Mouse (Mus musculus) intestine, embryonic 15.5 days (tissue): Measurements from ENCODE around the gene Gcnt2. TPM values are rescaled to one million over a fixed set of nuclear protein-coding genes. Genes with fewer than 3 reads are reported as not detected.

Experiments used
- ATAC-seq: fragments of 200-750 bp; cut with Nextera tagmentation; 2 replicates; pipeline ENCODE4 v1.8.0; 2017; ENCODE audit warnings: moderate TSS enrichment, moderate library complexity
- H3K27ac ChIP-seq: fragments of 300-500 bp; sonication (generic); 2 replicates; pipeline ENCODE4 v1.5.1; 2015; ENCODE audit warnings: mild to moderate bottlenecking, inconsistent platforms
- H3K27me3 ChIP-seq: fragments of 300-500 bp; sonication (generic); replicated peaks from 2 replicates; pipeline ENCODE4 v1.6.1; 2015; ENCODE audit warnings: inconsistent platforms
- H3K36me3 ChIP-seq: fragments of 300-500 bp; sonication (generic); 2 replicates; pipeline ENCODE4 v1.6.1; 2015; ENCODE audit warnings: inconsistent platforms
- H3K4me1 ChIP-seq: fragments of 300-500 bp; sonication (generic); replicated peaks from 2 replicates; pipeline ENCODE4 v1.6.1; 2015; ENCODE audit warnings: inconsistent platforms
- H3K4me2 ChIP-seq: fragments of 300-500 bp; sonication (generic); replicated peaks from 2 replicates; pipeline ENCODE4 v1.6.1; 2015; ENCODE audit warnings: mild to moderate bottlenecking, inconsistent platforms
- H3K4me3 ChIP-seq: fragments of 300-500 bp; sonication (generic); replicated peaks from 2 replicates; pipeline ENCODE4 v1.5.1; 2015; ENCODE audit warnings: inconsistent platforms
- H3K9ac ChIP-seq: fragments of 300-500 bp; sonication (generic); 2 replicates; pipeline ENCODE4 v1.6.1; 2015; ENCODE audit warnings: inconsistent platforms
- H3K9me3 ChIP-seq: fragments of 300-500 bp; sonication (generic); 2 replicates; pipeline ENCODE4 v1.6.1; 2016; ENCODE audit warnings: inconsistent platforms
- WGBS: fragments of 180-500 bp; shearing (Covaris S2); methylation state at CpG from one replicate; pipeline ENCODE4 v1.1.7; 2015; 5-methylcytosine and 5-hydroxymethylcytosine counted together
- polyA plus RNA-seq: library from polyadenylated mRNA; unstranded; fragments of >200 nt; fragmentation: Nextera tagmentation; extraction: Ambion mirVana; gene quantifications from 2 replicates; pipeline ENCODE4 v1.2.1, GENCODE M21; 2015

Gcnt2 gene
- polyA plus RNA-seq, 1 experiment from 2014 or later, result 12.4 TPM

GRCm38 (mm10) chr13:40910047-40910446 lies 50.5 kb downstream of the Gcnt2 start:
- no peak for ATAC-seq
- no peaks in the 10 kb centered on the region for H3K27me3 ChIP-seq
- no peaks in the 10 kb centered on the region for H3K9me3 ChIP-seq
- H3K9ac ChIP-seq, result no peak overlapping the region
- WGBS, result 96% methylated on average over 6 of the region's 6 CpGs
- 0 out of 2 replicates have a peak, but pooled peaks cover 3% of the 10 kb centered on the region for H3K4me1 ChIP-seq
- H3K4me3 ChIP-seq, result no peak overlapping the region
- no peak overlapping the region for H3K27ac ChIP-seq
- no peaks in the 10 kb centered on the region for H3K36me3 ChIP-seq
- H3K4me2 ChIP-seq, result no peak overlapping the region

GRCm38 (mm10) chr13:40911951-40912350 lies 52.4 kb downstream of the Gcnt2 start:
- H3K4me3 ChIP-seq, result no peak overlapping the region
- no peaks in the 10 kb centered on the region for H3K36me3 ChIP-seq
- H3K4me2 ChIP-seq, result no peak overlapping the region
- H3K27ac ChIP-seq, result no peak overlapping the region
- H3K4me1 ChIP-seq, result peaks cover 9% of the 10 kb centered on the region; the same call in 1 of the 2 replicates
- H3K9me3 ChIP-seq, result no peaks in the 10 kb centered on the region
- 83% methylated on average over 6 of the region's 6 CpGs for WGBS
- H3K9ac ChIP-seq, result no peak overlapping the region
- ATAC-seq, result no peak
- no peaks in the 10 kb centered on the region for H3K27me3 ChIP-seq

GRCm38 (mm10) chr13:40913395-40914018 lies 54.0 kb downstream of the Gcnt2 start:
- WGBS, result 83% methylated on average over 14 of the region's 14 CpGs

GRCm38 (mm10) chr13:40914053-40914585 lies 54.6 kb downstream of the Gcnt2 start:
- no peaks in the 10 kb centered on the region for H3K36me3 ChIP-seq
- H3K27ac ChIP-seq, result no peak overlapping the region
- no peak for ATAC-seq
- H3K4me2 ChIP-seq, result no peak overlapping the region
- no peaks in the 10 kb centered on the region for H3K9me3 ChIP-seq
- H3K4me3 ChIP-seq, result no peak overlapping the region
- peaks cover 19% of the 10 kb centered on the region for H3K4me1 ChIP-seq
- H3K27me3 ChIP-seq, result no peaks in the 10 kb centered on the region
- WGBS, result 42% methylated on average over 4 of the region's 4 CpGs
- H3K9ac ChIP-seq, result no peak overlapping the region

More at GRCm38 (mm10) chr13:40913395-40914018, 54.0 kb downstream of the Gcnt2 start:
- H3K9ac ChIP-seq, result no peak overlapping the region
- H3K9me3 ChIP-seq, result no peaks in the 10 kb centered on the region
- no peak overlapping the region for H3K4me3 ChIP-seq
- H3K4me1 ChIP-seq, result peaks cover 19% of the 10 kb centered on the region
- H3K36me3 ChIP-seq, result no peaks in the 10 kb centered on the region
- H3K27ac ChIP-seq, result no peak overlapping the region
- no peak for ATAC-seq
- no peak overlapping the region for H3K4me2 ChIP-seq
- H3K27me3 ChIP-seq, result no peaks in the 10 kb centered on the region

- peak overlapping the region; percentile 97 for H3K4me2 ChIP-seq
- H3K27me3 ChIP-seq, result no peaks in the 10 kb centered on the region
These were observed 57.0 kb downstream of the Gcnt2 start for GRCm38 (mm10) chr13:40916321-40917160.

GRCm38 (mm10) chr13:40917161-40918091 lies 57.9 kb downstream of the Gcnt2 start:
- H3K9ac ChIP-seq, result peak overlapping the region; percentile 57
- under 1% methylated on average over 38 of the region's 38 CpGs for WGBS
- H3K9me3 ChIP-seq, result no peaks in the 10 kb centered on the region
- H3K36me3 ChIP-seq, result no peaks in the 10 kb centered on the region
- peak overlapping the region; percentile 52 for H3K4me3 ChIP-seq
- peak overlapping the region; percentile 97 for H3K4me2 ChIP-seq
- H3K4me1 ChIP-seq, result peaks cover 19% of the 10 kb centered on the region
- peak; percentile 82 for ATAC-seq
- no peak overlapping the region for H3K27ac ChIP-seq
- H3K27me3 ChIP-seq, result no peaks in the 10 kb centered on the region

More at GRCm38 (mm10) chr13:40916321-40917160, 57.0 kb downstream of the Gcnt2 start:
- Histone ChIP-seq H3K4me1 (peaks cover 19% of the 10 kb centered on the region), H3K27ac (no peak overlapping the region), H3K4me3 (peak overlapping the region; percentile 52), H3K36me3 (no peaks in the 10 kb centered on the region), H3K9ac (peak overlapping the region; percentile 57; the same call in 1 of the 2 replicates), H3K9me3 (no peaks in the 10 kb centered on the region)
- 11% methylated on average over 21 of the region's 21 CpGs for WGBS
- peak; percentile 40 for ATAC-seq

- no peak overlapping the region for H3K4me3 ChIP-seq
These were observed 61.9 kb downstream of the Gcnt2 start for GRCm38 (mm10) chr13:40921326-40922059.

GRCm38 (mm10) chr13:40922311-40922877 lies 62.8 kb downstream of the Gcnt2 start:
- no peak overlapping the region for H3K4me2 ChIP-seq
- H3K36me3 ChIP-seq, result no peaks in the 10 kb centered on the region
- 84% methylated on average over 11 of the region's 11 CpGs for WGBS
- no peak overlapping the region for H3K27ac ChIP-seq
- peaks cover 11% of the 10 kb centered on the region for H3K4me1 ChIP-seq
- H3K27me3 ChIP-seq, result no peaks in the 10 kb centered on the region
- no peak for ATAC-seq
- no peak overlapping the region for H3K9ac ChIP-seq
- no peaks in the 10 kb centered on the region for H3K9me3 ChIP-seq
- no peak overlapping the region for H3K4me3 ChIP-seq

More at GRCm38 (mm10) chr13:40921326-40922059, 61.9 kb downstream of the Gcnt2 start:
- Histone ChIP-seq H3K4me2 (no peak overlapping the region), H3K27me3 (no peaks in the 10 kb centered on the region), H3K4me1 (peaks cover 14% of the 10 kb centered on the region), H3K9me3 (no peaks in the 10 kb centered on the region), H3K36me3 (no peaks in the 10 kb centered on the region), H3K27ac (no peak overlapping the region), H3K9ac (no peak overlapping the region)
- 59% methylated on average over 8 of the region's 8 CpGs for WGBS
- ATAC-seq, result no peak

- H3K9ac ChIP-seq, result no peak overlapping the region
- no peaks in the 10 kb centered on the region for H3K36me3 ChIP-seq
- H3K4me3 ChIP-seq, result no peak overlapping the region
- no peaks in the 10 kb centered on the region for H3K9me3 ChIP-seq
- WGBS, result 64% methylated on average over 4 of the region's 4 CpGs
- no peak for ATAC-seq
- H3K27me3 ChIP-seq, result no peaks in the 10 kb centered on the region
- no peaks in the 10 kb centered on the region for H3K4me1 ChIP-seq
- no peak overlapping the region for H3K27ac ChIP-seq
- no peak overlapping the region for H3K4me2 ChIP-seq
These were observed 64.3 kb downstream of the Gcnt2 start for GRCm38 (mm10) chr13:40923756-40924315.

GRCm38 (mm10) chr13:40928192-40928898 lies 68.8 kb downstream of the Gcnt2 start:
- Histone ChIP-seq H3K4me1 (no peaks in the 10 kb centered on the region; the same call in 1 of the 2 replicates), H3K9me3 (no peaks in the 10 kb centered on the region), H3K4me3 (no peak overlapping the region), H3K4me2 (no peak overlapping the region), H3K36me3 (no peaks in the 10 kb centered on the region), H3K27ac (peak overlapping the region; percentile 38), H3K27me3 (no peaks in the 10 kb centered on the region), H3K9ac (0 out of 2 replicates have a peak overlapping the region, but pooled peaks have one; percentile 24)
- ATAC-seq, result no peak
- 61% methylated on average over 9 of the region's 9 CpGs for WGBS
